In genomic region chr1:78659270-78659823, GRCm38 (mm10) we compare ENCODE assay signal across 9 mouse cellular contexts. TPM values are rescaled to one million over a fixed set of nuclear protein-coding genes. Genes with fewer than 3 reads are reported as not detected.
A peak's percentile ranks its signal among the peaks of the same experiment; 100 is the strongest.
DNase-seq lines count a peak whose midpoint lies in the region; ATAC-seq lines count a peak whose summit lies in the region.
"Had no signal": no experiment of that assay in that cellular context is flagged by ENCODE, and none has a peak within 500 bp of the region (broad histone marks: within the 10 kb centered on the region; RNA-seq: fewer than 3 reads in every experiment).

No protein-coding gene starts in this region.

- peak overlapping the region; percentile 96 for H3K9ac ChIP-seq in heart, embryonic 15.5 days
- H3K9ac ChIP-seq in hindbrain, embryonic 11.5 days (ENCODE audit: low read depth, low read length), result peak overlapping the region; percentile 97; the same call in 1 of the 2 replicates
- peak overlapping the region; percentile 97 for H3K9ac ChIP-seq in midbrain, embryonic 13.5 days (replicated peaks)

- peak overlapping the region; percentile 78 for H3K4me2 ChIP-seq in heart, embryonic 15.5 days
- peak overlapping the region; percentile 70 for H3K4me2 ChIP-seq in hindbrain, embryonic 11.5 days (replicated peaks; ENCODE audit: low read depth, low read length)
- H3K4me2 ChIP-seq in midbrain, embryonic 13.5 days (replicated peaks), result peak overlapping the region; percentile 75

- intact Hi-C loops in heart, postnatal 25 days (cut with DNase I), result loop anchor here (5.0 kb wide), 2 partner anchors 1103 to 1683 kb away; partner anchors contain the start of gene Cul3

- no peak for DNase-seq in heart, postnatal 25 days (ENCODE audit: low spot score)
- peak; percentile 14 for DNase-seq in ZHBTc4 (ENCODE audit: low read depth, low spot score)
- peak; percentile 10 for DNase-seq in hindbrain, embryonic 11.5 days (ENCODE audit: low spot score)
- no peak for DNase-seq in gastrocnemius, postnatal 4 days (ENCODE audit: low spot score in 2 of 2)

- no peak for ATAC-seq in heart, embryonic 15.5 days (replicated peaks; ENCODE audit: insufficient number of reproducible peaks, insufficient read depth, low FRiP score, low read depth)
- ATAC-seq in hindbrain, embryonic 11.5 days (ENCODE audit: low FRiP score), result no peak
- ATAC-seq in midbrain, embryonic 13.5 days, result no peak
- ATAC-seq in megakaryocyte-erythroid progenitor cell, adult 5-6 weeks (replicated peaks; ENCODE audit: low FRiP score, low TSS enrichment, poor library complexity, severe bottlenecking), result no peak
- no peak for ATAC-seq in frontal cortex, adult (ENCODE audit: low TSS enrichment)
- ATAC-seq: Patski had no signal

- H3K9me3 ChIP-seq in heart, embryonic 15.5 days (replicated peaks), result no peaks in the 10 kb centered on the region
- H3K9me3 ChIP-seq in hindbrain, embryonic 11.5 days (ENCODE audit: control insufficient read depth, low read length), result no peaks in the 10 kb centered on the region
- H3K9me3 ChIP-seq in midbrain, embryonic 13.5 days, result no peaks in the 10 kb centered on the region

- H3K4me3 ChIP-seq in heart, embryonic 15.5 days, result peak overlapping the region; percentile 78
- peak overlapping the region; percentile 96 for H3K4me3 ChIP-seq in hindbrain, embryonic 11.5 days (ENCODE audit: low read depth, low read length)
- H3K4me3 ChIP-seq in midbrain, embryonic 13.5 days (replicated peaks), result peak overlapping the region; percentile 89

- peak overlapping the region; percentile 90 for H3K27ac ChIP-seq in heart, embryonic 15.5 days
- H3K27ac ChIP-seq in hindbrain, embryonic 11.5 days (ENCODE audit: low read depth, low read length), result peak overlapping the region; percentile 27; the same call in 1 of the 2 replicates
- H3K27ac ChIP-seq in midbrain, embryonic 13.5 days, result no peak overlapping the region; the same call in 1 of the 2 replicates

- 27% methylated on average over 4 of the region's 4 CpGs for WGBS in heart, embryonic 15.5 days
- WGBS in hindbrain, embryonic 11.5 days, result 33% methylated on average over 4 of the region's 4 CpGs
- WGBS in midbrain, embryonic 13.5 days, result 24% methylated on average over 4 of the region's 4 CpGs

- peaks cover 39% of the 10 kb centered on the region for H3K4me1 ChIP-seq in heart, embryonic 15.5 days (replicated peaks)
- H3K4me1 ChIP-seq in hindbrain, embryonic 11.5 days (replicated peaks; ENCODE audit: control insufficient read depth, insufficient read depth, low read length), result 0 out of 2 replicates have a peak, but pooled peaks cover 4% of the 10 kb centered on the region
- H3K4me1 ChIP-seq in midbrain, embryonic 13.5 days (replicated peaks), result peaks cover 32% of the 10 kb centered on the region

- H3K27me3 ChIP-seq in heart, embryonic 15.5 days, result no peaks in the 10 kb centered on the region
- H3K27me3 ChIP-seq in hindbrain, embryonic 11.5 days (ENCODE audit: control insufficient read depth, insufficient read depth, low read length), result no peaks in the 10 kb centered on the region
- H3K27me3 ChIP-seq in midbrain, embryonic 13.5 days, result no peaks in the 10 kb centered on the region
- H3K27me3 ChIP-seq: Patski had no signal

- peaks cover 2% of the 10 kb centered on the region; the same call in 1 of the 2 replicates for H3K36me3 ChIP-seq in heart, embryonic 15.5 days
- no peaks in the 10 kb centered on the region; the same call in 1 of the 2 replicates for H3K36me3 ChIP-seq in hindbrain, embryonic 11.5 days (ENCODE audit: control insufficient read depth, insufficient read depth, low read length)
- H3K36me3 ChIP-seq in midbrain, embryonic 13.5 days, result peaks cover 7% of the 10 kb centered on the region

RNA-seq across cellular contexts. Expression of gene Utp14b, which starts 1.5 kb away (rescaled TPM):
- polyA plus RNA-seq in heart, embryonic 15.5 days (2015; fragmentation: Nextera tagmentation; extraction: Ambion mirVana), result 1.8 and 2.1 TPM in 2 replicates
- total RNA-seq in heart, postnatal 25 days (2021), result 1 to 10 TPM; 1.0 to 1.3 TPM
- polyA plus RNA-seq in hindbrain, embryonic 11.5 days (2014; fragmentation: Nextera tagmentation; extraction: Ambion mirVana), result 6.0 and 11.8 TPM in 2 replicates
- polyA plus RNA-seq in midbrain, embryonic 13.5 days (2015; fragmentation: Nextera tagmentation; extraction: Ambion mirVana), result 3.0 and 3.1 TPM in 2 replicates
- total RNA-seq in megakaryocyte-erythroid progenitor cell, adult 5-6 weeks (2014; fragmentation: Nextera tagmentation), result 6.1 and 10.7 TPM in 2 replicates
- total RNA-seq in megakaryocyte-erythroid progenitor cell, adult 5-6 weeks (2017), result 8.1 and 18.0 TPM in 2 replicates
- 10 to 100 TPM in 1 of 2 experiments, 1 to 10 TPM in 1; 9.7 to 10.2 TPM for total RNA-seq in gastrocnemius, postnatal 4 days (2021)

RNA-seq across cellular contexts. Expression of gene Acsl3, which starts 1.7 kb away (rescaled TPM):
- polyA plus RNA-seq in heart, embryonic 15.5 days (2015; fragmentation: Nextera tagmentation; extraction: Ambion mirVana), result 72.2 and 75.6 TPM in 2 replicates
- total RNA-seq in heart, postnatal 25 days (2021), result 1 to 10 TPM; 3.7 to 4.4 TPM
- 88.6 and 99.9 TPM in 2 replicates for polyA plus RNA-seq in hindbrain, embryonic 11.5 days (2014; fragmentation: Nextera tagmentation; extraction: Ambion mirVana)
- polyA plus RNA-seq in midbrain, embryonic 13.5 days (2015; fragmentation: Nextera tagmentation; extraction: Ambion mirVana), result 75.0 and 77.8 TPM in 2 replicates
- 10.1 and 12.9 TPM in 2 replicates for total RNA-seq in megakaryocyte-erythroid progenitor cell, adult 5-6 weeks (2014; fragmentation: Nextera tagmentation)
- 50.9 and 77.7 TPM in 2 replicates for total RNA-seq in megakaryocyte-erythroid progenitor cell, adult 5-6 weeks (2017)
- 10 to 100 TPM; 40.0 to 40.5 TPM for total RNA-seq in gastrocnemius, postnatal 4 days (2021)

Comparison
In these comparisons a context has a peak if more than half of its experiments do, and no peak if none do; other contexts are left out.
1. DNase-seq: peak in ZHBTc4 (single experiment) and hindbrain, embryonic 11.5 days (single experiment); none in heart, postnatal 25 days (single experiment) and gastrocnemius, postnatal 4 days (0 of 2).
2. Peak in every context shown above with its lines, with median percentiles within 50 percentile points of each other: H3K4me2 ChIP-seq, H3K4me3 ChIP-seq and H3K9ac ChIP-seq.